10 mouse cellular contexts compared by ENCODE assay signal in genomic region chr5:140645454-140645853, GRCm38 (mm10). TPM values are rescaled to one million over a fixed set of nuclear protein-coding genes. Genes with fewer than 3 reads are reported as not detected.
DNase-seq lines count a peak whose midpoint lies in the region; ATAC-seq and TF ChIP-seq lines count a peak whose summit lies in the region.
"Had no signal": no experiment of that assay in that cellular context is flagged by ENCODE, and none has a peak within 500 bp of the region (broad histone marks: within the 10 kb centered on the region; RNA-seq: fewer than 3 reads in every experiment).

No protein-coding gene starts in this region.

- H3K9me3 ChIP-seq in megakaryocyte, embryonic 14.5 days, result no peaks in the 10 kb centered on the region
- no peaks in the 10 kb centered on the region for H3K9me3 ChIP-seq in limb, embryonic 13.5 days
- no peaks in the 10 kb centered on the region for H3K9me3 ChIP-seq in neural tube, embryonic 15.5 days (replicated peaks)

- peak overlapping the region; percentile 97 for H3K4me2 ChIP-seq in limb, embryonic 13.5 days (replicated peaks)
- peak overlapping the region; percentile 97 for H3K4me2 ChIP-seq in neural tube, embryonic 15.5 days

- no peak for DNase-seq in heart, adult 2 months
- DNase-seq in heart, postnatal 4 days, result no peak
- no peak for DNase-seq in left cerebral cortex, postnatal 10 days (ENCODE audit: extremely low spot score in 1 of 2, low spot score in 2 of 2)
- no peak for DNase-seq in B cell, adult 2 months
- DNase-seq: gastrocnemius, postnatal 10 days had no signal

- intact Hi-C loops in heart, adult 2 months (cut with DNase I), result loop anchor here (10.0 kb wide), 1 partner anchor 179 kb away; no protein-coding TSS in a partner anchor
- intact Hi-C loops in left cerebral cortex, postnatal 10 days (cut with DNase I), result no loop called here

- no peak for TF ChIP-seq CTCF in heart, adult 2 months (IDR thresholded peaks at IDR 0.05)

- H3K4me3 ChIP-seq in heart, adult 2 months, result no peak overlapping the region
- peak overlapping the region; percentile 96 for H3K4me3 ChIP-seq in megakaryocyte, embryonic 14.5 days (replicated peaks)
- no peak overlapping the region for H3K4me3 ChIP-seq in limb, embryonic 13.5 days
- peak overlapping the region; percentile 92 for H3K4me3 ChIP-seq in neural tube, embryonic 15.5 days (replicated peaks)

- no peak for ATAC-seq in megakaryocyte, adult 5-6 weeks (ENCODE audit: poor library complexity, severe bottlenecking)
- ATAC-seq in limb, embryonic 13.5 days (ENCODE audit: low FRiP score, low read depth), result no peak
- ATAC-seq in neural tube, embryonic 15.5 days (ENCODE audit: low FRiP score), result no peak
- ATAC-seq: Patski had no signal

- H3K36me3 ChIP-seq in heart, adult 2 months (ENCODE audit: control insufficient read depth, insufficient read depth, low read length), result no peaks in the 10 kb centered on the region
- H3K36me3 ChIP-seq in megakaryocyte, embryonic 14.5 days (replicated peaks; ENCODE audit: low read length), result peaks cover 54% of the 10 kb centered on the region
- peaks cover 36% of the 10 kb centered on the region for H3K36me3 ChIP-seq in limb, embryonic 13.5 days
- peaks cover 8% of the 10 kb centered on the region; the same call in 1 of the 2 replicates for H3K36me3 ChIP-seq in neural tube, embryonic 15.5 days

- H3K9ac ChIP-seq in heart, adult 2 months (ENCODE audit: low read depth, low read length), result no peak overlapping the region
- no peak overlapping the region for H3K9ac ChIP-seq in limb, embryonic 13.5 days
- H3K9ac ChIP-seq in neural tube, embryonic 15.5 days (replicated peaks), result peak overlapping the region; percentile 100

- TF ChIP-seq EP300 in heart, adult 2 months (IDR thresholded peaks at IDR 0.05; ENCODE audit: insufficient read depth, low read depth, low read length), result no peak

- WGBS in heart, adult 2 months, result 85% methylated on average over 4 of the region's 4 CpGs
- 86% methylated on average over 4 of the region's 4 CpGs for WGBS in limb, embryonic 13.5 days
- WGBS in neural tube, embryonic 15.5 days, result 72% methylated on average over 4 of the region's 4 CpGs

- peak overlapping the region; percentile 36; the same call in 1 of the 2 replicates for H3K27ac ChIP-seq in heart, adult 2 months
- H3K27ac ChIP-seq in limb, embryonic 13.5 days, result no peak overlapping the region
- H3K27ac ChIP-seq in neural tube, embryonic 15.5 days (replicated peaks), result peak overlapping the region; percentile 33; the same call in 1 of the 2 replicates

- peaks cover 13% of the 10 kb centered on the region for H3K4me1 ChIP-seq in heart, adult 2 months (ENCODE audit: control insufficient read depth, insufficient read depth, low read length)
- H3K4me1 ChIP-seq in megakaryocyte, embryonic 14.5 days, result peaks cover 93% of the 10 kb centered on the region
- H3K4me1 ChIP-seq in limb, embryonic 13.5 days, result peaks cover 79% of the 10 kb centered on the region
- H3K4me1 ChIP-seq in neural tube, embryonic 15.5 days, result peaks cover 85% of the 10 kb centered on the region

- H3K27me3 ChIP-seq in heart, adult 2 months (ENCODE audit: control insufficient read depth, insufficient read depth, low read length), result no peaks in the 10 kb centered on the region
- no peaks in the 10 kb centered on the region for H3K27me3 ChIP-seq in megakaryocyte, embryonic 14.5 days (replicated peaks)
- H3K27me3 ChIP-seq in limb, embryonic 13.5 days, result no peaks in the 10 kb centered on the region
- H3K27me3 ChIP-seq in neural tube, embryonic 15.5 days (replicated peaks), result no peaks in the 10 kb centered on the region
- H3K27me3 ChIP-seq: Patski had no signal

- no peaks in the 10 kb centered on the region; the same call in 1 of the 2 replicates for H3K79me2 ChIP-seq in heart, adult 2 months (replicated peaks; ENCODE audit: control insufficient read depth, insufficient read depth, low read length)

- no peak for TF ChIP-seq POLR2A in heart, adult 2 months (IDR thresholded peaks at IDR 0.05; ENCODE audit: insufficient read depth, low read depth, low read length)

RNA-seq across cellular contexts. Expression of gene Ttyh3, which starts 3.4 kb away (rescaled TPM):
- total RNA-seq in heart, adult 2 months (2021), result 10 to 100 TPM; 10.6 to 11.0 TPM
- 13.9 and 14.6 TPM in 2 replicates for polyA plus RNA-seq in heart, adult 2 months (2012; rRNA removed)
- 10 to 100 TPM; 83.0 to 90.4 TPM for total RNA-seq in heart, postnatal 4 days (2021)
- polyA plus RNA-seq in megakaryocyte, embryonic 14.5 days (2012; ENCODE audit: insufficient read depth, low replicate concordance), result 302 and 455 TPM in 2 replicates
- total RNA-seq in megakaryocyte, adult 5-6 weeks (2015), result 42.4 and 46.0 TPM in 2 replicates
- total RNA-seq in megakaryocyte, adult 5-6 weeks (2017), result 8.0 and 11.6 TPM in 2 replicates
- polyA plus RNA-seq in limb, embryonic 13.5 days (2015; fragmentation: Nextera tagmentation; extraction: Ambion mirVana), result 39.0 and 42.1 TPM in 2 replicates
- 58.8 and 63.9 TPM in 2 replicates for polyA plus RNA-seq in neural tube, embryonic 15.5 days (2015; fragmentation: Nextera tagmentation; extraction: Ambion mirVana)
- 100 to 1,000 TPM; 319 to 338 TPM for total RNA-seq in left cerebral cortex, postnatal 10 days (2021)

RNA-seq across cellular contexts. Expression of gene Lfng, which starts 38.3 kb away (rescaled TPM):
- 10 to 100 TPM in 1 of 2 experiments, 1 to 10 TPM in 1; 7.4 to 11.5 TPM for total RNA-seq in heart, adult 2 months (2021)
- 18.4 and 23.1 TPM in 2 replicates for polyA plus RNA-seq in heart, adult 2 months (2012; rRNA removed)
- total RNA-seq in heart, postnatal 4 days (2021), result 10 to 100 TPM; 11.6 to 12.1 TPM
- polyA plus RNA-seq in megakaryocyte, embryonic 14.5 days (2012; ENCODE audit: insufficient read depth, low replicate concordance), result 7.3 and 31.9 TPM in 2 replicates
- total RNA-seq in megakaryocyte, adult 5-6 weeks (2015), result 21.3 and 23.2 TPM in 2 replicates
- 48.0 and 54.2 TPM in 2 replicates for total RNA-seq in megakaryocyte, adult 5-6 weeks (2017)
- polyA plus RNA-seq in limb, embryonic 13.5 days (2015; fragmentation: Nextera tagmentation; extraction: Ambion mirVana), result 13.4 and 13.5 TPM in 2 replicates
- polyA plus RNA-seq in neural tube, embryonic 15.5 days (2015; fragmentation: Nextera tagmentation; extraction: Ambion mirVana), result 16.7 and 19.4 TPM in 2 replicates
- total RNA-seq in left cerebral cortex, postnatal 10 days (2021), result 10 to 100 TPM; 18.7 to 25.8 TPM

RNA-seq across cellular contexts. Expression of gene Iqce, which starts 56.7 kb away (rescaled TPM):
- 1 to 10 TPM; 3.7 to 7.1 TPM for total RNA-seq in heart, adult 2 months (2021)
- polyA plus RNA-seq in heart, adult 2 months (2012; rRNA removed), result 5.8 TPM in 2 replicates
- 10 to 100 TPM; 11.3 to 12.8 TPM for total RNA-seq in heart, postnatal 4 days (2021)
- 4.5 and 4.7 TPM in 2 replicates for polyA plus RNA-seq in megakaryocyte, embryonic 14.5 days (2012; ENCODE audit: insufficient read depth, low replicate concordance)
- total RNA-seq in megakaryocyte, adult 5-6 weeks (2015), result 5.1 and 10.1 TPM in 2 replicates
- 4.7 and 7.2 TPM in 2 replicates for total RNA-seq in megakaryocyte, adult 5-6 weeks (2017)
- 25.2 and 27.1 TPM in 2 replicates for polyA plus RNA-seq in limb, embryonic 13.5 days (2015; fragmentation: Nextera tagmentation; extraction: Ambion mirVana)
- 25.5 and 26.2 TPM in 2 replicates for polyA plus RNA-seq in neural tube, embryonic 15.5 days (2015; fragmentation: Nextera tagmentation; extraction: Ambion mirVana)
- 10 to 100 TPM; 50.8 to 60.9 TPM for total RNA-seq in left cerebral cortex, postnatal 10 days (2021)

RNA-seq across cellular contexts. Expression of gene Brat1, which starts 59.4 kb away (rescaled TPM):
- 1 to 10 TPM; 6.4 to 8.2 TPM for total RNA-seq in heart, adult 2 months (2021)
- 11.0 and 13.2 TPM in 2 replicates for polyA plus RNA-seq in heart, adult 2 months (2012; rRNA removed)
- total RNA-seq in heart, postnatal 4 days (2021), result 1 to 10 TPM; 8.3 to 9.0 TPM
- 15.6 and 22.4 TPM in 2 replicates for polyA plus RNA-seq in megakaryocyte, embryonic 14.5 days (2012; ENCODE audit: insufficient read depth, low replicate concordance)
- total RNA-seq in megakaryocyte, adult 5-6 weeks (2015), result 6.4 and 6.8 TPM in 2 replicates
- 7.8 and 11.1 TPM in 2 replicates for total RNA-seq in megakaryocyte, adult 5-6 weeks (2017)
- 23.0 and 25.7 TPM in 2 replicates for polyA plus RNA-seq in limb, embryonic 13.5 days (2015; fragmentation: Nextera tagmentation; extraction: Ambion mirVana)
- 25.9 and 26.9 TPM in 2 replicates for polyA plus RNA-seq in neural tube, embryonic 15.5 days (2015; fragmentation: Nextera tagmentation; extraction: Ambion mirVana)
- total RNA-seq in left cerebral cortex, postnatal 10 days (2021), result 10 to 100 TPM; 26.5 to 28.8 TPM

Comparison
In these comparisons a context has a peak if more than half of its experiments do, and no peak if none do; other contexts are left out.
1. H3K4me3 ChIP-seq: peak in megakaryocyte, embryonic 14.5 days (single experiment) and neural tube, embryonic 15.5 days (single experiment); none in heart, adult 2 months (single experiment) and limb, embryonic 13.5 days (single experiment).